ENCODE assay signal across 7 mouse cellular contexts in genomic region chr3:95760106-95760505, GRCm38 (mm10). TPM values are rescaled to one million over a fixed set of nuclear protein-coding genes. Genes with fewer than 3 reads are reported as not detected.
DNase-seq lines count a peak whose midpoint lies in the region; ATAC-seq and TF ChIP-seq lines count a peak whose summit lies in the region.

TSS of gene Tars2 (minus strand) at chr3:95760206.

- H3K27ac ChIP-seq in ES-E14 (ENCODE audit: insufficient read depth, low read depth, low read length, poor library complexity, severe bottlenecking), result no peak within 1 kb of the TSS
- no peak within 1 kb of the TSS for H3K27ac ChIP-seq in gastrocnemius, adult 2 months
- H3K27ac ChIP-seq in hindbrain, embryonic 14.5 days, result no peak within 1 kb of the TSS
- H3K27ac ChIP-seq in liver, embryonic 15.5 days (replicated peaks), result no peak within 1 kb of the TSS

- H3K27me3 ChIP-seq in hindbrain, embryonic 14.5 days (ENCODE audit: control insufficient read depth, insufficient read depth, low read length), result no peaks in the 10 kb centered on the region
- H3K27me3 ChIP-seq in liver, embryonic 15.5 days, result peaks cover 8% of the 10 kb centered on the region; the same call in 1 of the 2 replicates

- H3K9ac ChIP-seq in ES-E14 (ENCODE audit: insufficient read depth, low read depth, low read length, poor library complexity, severe bottlenecking), result no peak within 1 kb of the TSS
- no peak within 1 kb of the TSS for H3K9ac ChIP-seq in hindbrain, embryonic 14.5 days
- no peak within 1 kb of the TSS for H3K9ac ChIP-seq in liver, embryonic 15.5 days

- intact Hi-C loops in gastrocnemius, adult 2 months (cut with DNase I), result no loop called here

- ATAC-seq in hindbrain, embryonic 14.5 days (ENCODE audit: low FRiP score), result no peak
- ATAC-seq in liver, embryonic 15.5 days (ENCODE audit: insufficient read depth), result no peak

- in situ Hi-C loops in ES-E14 (cut with MboI; ENCODE audit: low sequenced_read_pairs in 2 of 2, unreplicated experiment in 2 of 2), result no loop called here

- no peak within 1 kb of the TSS for H3K4me2 ChIP-seq in hindbrain, embryonic 14.5 days (replicated peaks)
- H3K4me2 ChIP-seq in liver, embryonic 15.5 days, result no peak within 1 kb of the TSS

- peaks cover 15% of the 10 kb centered on the region in 2 experiments for H3K4me1 ChIP-seq in ES-E14 (ENCODE audit: control insufficient read depth in 2 of 2, insufficient read depth in 2 of 2, low read length in 2 of 2, poor library complexity in 1 of 2)
- H3K4me1 ChIP-seq in hindbrain, embryonic 14.5 days (replicated peaks; ENCODE audit: control insufficient read depth, insufficient read depth, low read length), result no peaks in the 10 kb centered on the region
- H3K4me1 ChIP-seq in liver, embryonic 15.5 days (replicated peaks), result peaks cover 5% of the 10 kb centered on the region

- TF ChIP-seq CTCF in gastrocnemius, adult 2 months (IDR thresholded peaks at IDR 0.05), result no peak

- no peak for DNase-seq in ES-E14 (ENCODE audit: low read depth, low spot score)
- DNase-seq in adrenal gland, adult 18-20 months (ENCODE audit: low spot score in 2 of 2), result no peak
- DNase-seq in gastrocnemius, adult 2 months, result no peak
- DNase-seq in hindbrain, embryonic 14.5 days (ENCODE audit: low spot score), result no peak
- no peak for DNase-seq in cerebellum, adult 11 months
- no peak for DNase-seq in c-Kit-positive CD71-positive TER-119-positive erythroid progenitor cells, embryonic 14.5 days (ENCODE audit: low spot score)

- no peaks in the 10 kb centered on the region for H3K9me3 ChIP-seq in ES-E14 (ENCODE audit: control insufficient read depth, insufficient read depth, low read depth, low read length)
- no peaks in the 10 kb centered on the region for H3K9me3 ChIP-seq in hindbrain, embryonic 14.5 days (ENCODE audit: control insufficient read depth, low read length)
- no peaks in the 10 kb centered on the region for H3K9me3 ChIP-seq in liver, embryonic 15.5 days (replicated peaks)

- 84% methylated on average over 6 of the region's 6 CpGs for WGBS in hindbrain, embryonic 14.5 days
- WGBS in liver, embryonic 15.5 days (ENCODE audit: insufficient replicate concordance), result 73% methylated on average over 6 of the region's 6 CpGs

- H3K4me3 ChIP-seq in ES-E14 (ENCODE audit: insufficient read depth in 1 of 2, low read depth in 1 of 2, low read length in 2 of 2, poor library complexity in 1 of 2, severe bottlenecking in 1 of 2), result no peak within 1 kb of the TSS
- H3K4me3 ChIP-seq in gastrocnemius, adult 2 months, result no peak within 1 kb of the TSS
- no peak within 1 kb of the TSS for H3K4me3 ChIP-seq in hindbrain, embryonic 14.5 days (replicated peaks; ENCODE audit: low read length)
- H3K4me3 ChIP-seq in liver, embryonic 15.5 days (replicated peaks), result no peak within 1 kb of the TSS

- peaks cover 9% of the 10 kb centered on the region for H3K36me3 ChIP-seq in ES-E14 (ENCODE audit: control insufficient read depth, insufficient read depth, low read length, poor library complexity, severe bottlenecking)
- H3K36me3 ChIP-seq in hindbrain, embryonic 14.5 days (replicated peaks; ENCODE audit: control insufficient read depth, insufficient read depth), result peaks cover 20% of the 10 kb centered on the region
- peaks cover 17% of the 10 kb centered on the region for H3K36me3 ChIP-seq in liver, embryonic 15.5 days (replicated peaks)

TF ChIP-seq in ES-E14, 5 proteins besides CTCF, POLR2A, EP300 and RAD21:
- TF ChIP-seq CHD2 (IDR thresholded peaks at IDR 0.05; ENCODE audit: low read depth, low read length) (no peak), MAFK (IDR thresholded peaks at IDR 0.05; ENCODE audit: insufficient read depth, low read depth, low read length) (no peak), HCFC1 (IDR thresholded peaks at IDR 0.05; ENCODE audit: borderline replicate concordance, insufficient read depth, low read length) (no peak), ZC3H11A (IDR thresholded peaks at IDR 0.05; ENCODE audit: borderline replicate concordance, low read depth, low read length) (no peak), ZNF384 (IDR thresholded peaks at IDR 0.05; ENCODE audit: low read depth, low read length) (no peak)

RNA-seq across cellular contexts. Expression of gene Tars2, which starts in this region (rescaled TPM):
- total RNA-seq in ES-E14 (2012; rRNA removed), result 85.9 and 132 TPM in 2 replicates
- total RNA-seq in adrenal gland, adult 18-20 months (2021), result 10 to 100 TPM; 45.5 to 52.1 TPM
- total RNA-seq in gastrocnemius, adult 2 months (2021), result 10 to 100 TPM; 23.0 to 30.8 TPM
- polyA plus RNA-seq in hindbrain, embryonic 14.5 days (2014; fragmentation: Nextera tagmentation; extraction: Ambion mirVana), result 43.2 and 49.0 TPM in 2 replicates
- polyA plus RNA-seq in liver, embryonic 15.5 days (2015; fragmentation: Nextera tagmentation; extraction: Ambion mirVana), result 33.8 and 38.0 TPM in 2 replicates
